Mouse (Mus musculus) layer of hippocampus, adult 11-12 months (tissue): Measurements from ENCODE around the gene Zfp653.

ENCODE experiments used
- DNase-seq: peaks from one replicate; pipeline ENCODE4 v3.0.0; 2022; ENCODE audit warnings: low spot score

Gene Zfp653

GRCm38 (mm10) chr9:22030386-22030785 is 40.8 kb downstream of the Zfp653 start:
- no peak for DNase-seq

- DNase-seq: no peak
Observed at GRCm38 (mm10) chr9:22028467-22028866, 42.7 kb downstream of the Zfp653 start.

- DNase-seq: peak; percentile 71
Observed at GRCm38 (mm10) chr9:22024592-22024991, 46.6 kb downstream of the Zfp653 start.

GRCm38 (mm10) chr9:22017208-22017825 is 53.9 kb downstream of the Zfp653 start:
- DNase-seq: no peak

- no peak for DNase-seq
Observed at GRCm38 (mm10) chr9:22016245-22016644, 54.9 kb downstream of the Zfp653 start.

- no peak for DNase-seq
Observed at GRCm38 (mm10) chr9:22012731-22013130, 58.4 kb downstream of the Zfp653 start.

- no peak for DNase-seq
Observed at GRCm38 (mm10) chr9:22011055-22011454, 60.1 kb downstream of the Zfp653 start.
